Mouse (Mus musculus): Measurements from ENCODE around the gene Mmgt1.

GRCm38 (mm10) chrX:56609285-56609622 is 11.4 kb upstream of the Mmgt1 start:
- TF ChIP-seq POLR2AphosphoS2 (IDR thresholded peaks at IDR 0.05; ENCODE audit: insufficient read length, low read depth) = no peak
- TF ChIP-seq POLR2A (IDR thresholded peaks at IDR 0.05; ENCODE audit: insufficient read length, low read depth) = no peak
- TF ChIP-seq USF1 (IDR thresholded peaks at IDR 0.05; ENCODE audit: low read depth) = no peak
- no peak for TF ChIP-seq TCF12 (IDR thresholded peaks at IDR 0.05; ENCODE audit: insufficient read depth, poor library complexity, severe bottlenecking)
- TF ChIP-seq E2F4 (IDR thresholded peaks at IDR 0.05; ENCODE audit: insufficient read depth) = no peak
- TF ChIP-seq MAX (IDR thresholded peaks at IDR 0.05; ENCODE audit: low read depth) = no peak

Measured in myocyte (in vitro differentiated cells).